Mouse (Mus musculus) E14TG2a.4 (cell line): ENCODE measurements around the gene Fam126b.
"Not testable (repeated sequence)": the region's sequence is repeated elsewhere in the genome, so short reads cannot be mapped to it uniquely, and the experiment has no call there.

Experiments
- H3K27me3 ChIP-seq: 2 replicates; pipeline ENCODE4 v1.6.1; 2014; ENCODE audit warnings: low read length, control low read depth; ENCODE audit not compliant: insufficient read depth
- H3K36me3 ChIP-seq: 2 replicates; pipeline ENCODE4 v1.6.1; 2014; ENCODE audit warnings: low read length, control low read depth; ENCODE audit not compliant: insufficient read depth
- H3K4me1 ChIP-seq: replicated peaks from 2 replicates; pipeline ENCODE4 v1.6.1; 2014; ENCODE audit warnings: low read depth, low read length, control low read depth
- H3K4me3 ChIP-seq: replicated peaks from 2 replicates; pipeline ENCODE4 v1.5.1; 2014; ENCODE audit warnings: mild to moderate bottlenecking, low read length
- H3K9me3 ChIP-seq: 2 replicates; pipeline ENCODE4 v1.6.1; 2014; ENCODE audit warnings: low read length, control low read depth
- CTCF ChIP-seq: conservative IDR thresholded peaks from 2 replicates; pipeline ENCODE4 v1.5.1; 2014; ENCODE audit warnings: low read length
- NANOG ChIP-seq: IDR thresholded peaks from 2 replicates; pipeline ENCODE4 v1.6.1; 2014; ENCODE audit warnings: borderline replicate concordance, low read length, mixed read lengths
- POU5F1 ChIP-seq: IDR thresholded peaks from 2 replicates; pipeline ENCODE4 v1.6.1; 2014; ENCODE audit warnings: low read length, borderline replicate concordance

The Fam126b gene

DNA sequence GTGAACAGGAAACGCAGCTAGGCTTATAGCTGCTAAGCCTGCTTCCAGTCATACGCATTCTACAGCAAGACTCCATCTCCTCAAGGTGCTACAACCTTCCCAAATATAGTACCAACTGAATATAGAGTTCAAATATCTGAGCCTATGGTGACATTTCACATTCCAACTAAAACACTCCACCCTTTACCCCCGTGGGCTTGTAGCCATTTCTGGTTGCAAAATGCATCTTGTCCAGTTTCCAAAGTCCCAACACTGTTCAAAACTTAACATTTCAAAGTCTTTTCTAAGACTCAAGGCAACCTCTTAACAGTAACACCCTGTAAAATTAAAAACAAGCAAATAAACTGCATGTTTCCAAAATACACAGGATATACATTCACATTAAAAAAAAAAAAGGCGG, 29.0 kb upstream of the Fam126b start:
- Histone ChIP-seq H3K9me3 (no peaks in the 10 kb centered on the region), H3K27me3 (no peaks in the 10 kb centered on the region), H3K4me1 (no peaks in the 10 kb centered on the region), H3K4me3 (no peak overlapping the region), H3K36me3 (no peaks in the 10 kb centered on the region)
- TF ChIP-seq NANOG (no peak), CTCF (no peak), POU5F1 (no peak)

- H3K9me3 ChIP-seq = no peaks in the 10 kb centered on the region
- H3K36me3 ChIP-seq = no peaks in the 10 kb centered on the region
- no peak overlapping the region for H3K4me3 ChIP-seq
- TF ChIP-seq NANOG (no peak), POU5F1 (no peak), CTCF (no peak)
- H3K27me3 ChIP-seq = no peaks in the 10 kb centered on the region
- no peaks in the 10 kb centered on the region for H3K4me1 ChIP-seq
These were observed 28.3 kb upstream of the Fam126b start for GRCm38 (mm10) chr1:58614424-58614823.

DNA sequence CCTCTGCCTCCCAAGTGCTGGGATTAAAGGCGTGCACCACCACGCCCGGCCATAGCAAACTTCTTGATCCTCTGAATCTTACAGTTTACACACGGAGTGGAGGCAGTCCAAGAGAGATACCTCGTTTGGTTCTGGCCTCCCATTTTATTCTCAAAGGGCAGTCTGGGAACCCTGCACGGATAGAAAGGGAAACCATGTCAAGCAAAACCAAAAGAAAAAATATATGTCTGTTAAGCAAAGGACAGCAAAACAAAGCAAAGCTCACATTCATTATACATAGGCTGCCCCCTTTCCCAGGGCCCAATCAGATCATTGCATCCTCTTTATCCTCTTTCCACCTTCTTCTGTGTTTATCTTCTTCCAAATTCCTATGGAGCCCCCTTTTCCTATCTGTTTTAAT, 27.7 kb upstream of the Fam126b start:
- Histone ChIP-seq H3K4me3 (no peak overlapping the region), H3K9me3 (no peaks in the 10 kb centered on the region), H3K36me3 (no peaks in the 10 kb centered on the region), H3K4me1 (no peaks in the 10 kb centered on the region), H3K27me3 (no peaks in the 10 kb centered on the region)
- TF ChIP-seq CTCF (no peak), NANOG (no peak), POU5F1 (no peak)

DNA sequence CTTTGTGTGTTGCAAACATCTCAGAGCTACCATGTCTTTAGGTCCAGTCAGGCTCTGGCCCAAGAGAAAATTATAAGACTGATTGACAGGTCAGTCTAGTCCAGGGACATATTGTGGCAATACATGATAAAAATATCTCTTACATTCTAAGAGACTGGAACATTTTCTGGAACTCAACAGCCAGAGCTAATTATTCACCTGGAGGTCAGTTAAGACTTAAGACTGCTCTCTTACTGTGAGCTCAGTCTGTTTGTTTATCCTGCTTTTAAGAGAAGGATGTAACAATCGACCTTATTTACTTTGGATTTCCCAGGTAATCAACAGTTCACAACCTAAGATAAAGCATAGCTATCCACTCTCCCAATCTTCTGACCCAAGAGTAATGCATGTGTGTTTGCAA, 24.5 kb upstream of the Fam126b start:
- H3K9me3 ChIP-seq = peaks cover 14% of the 10 kb centered on the region

DNA sequence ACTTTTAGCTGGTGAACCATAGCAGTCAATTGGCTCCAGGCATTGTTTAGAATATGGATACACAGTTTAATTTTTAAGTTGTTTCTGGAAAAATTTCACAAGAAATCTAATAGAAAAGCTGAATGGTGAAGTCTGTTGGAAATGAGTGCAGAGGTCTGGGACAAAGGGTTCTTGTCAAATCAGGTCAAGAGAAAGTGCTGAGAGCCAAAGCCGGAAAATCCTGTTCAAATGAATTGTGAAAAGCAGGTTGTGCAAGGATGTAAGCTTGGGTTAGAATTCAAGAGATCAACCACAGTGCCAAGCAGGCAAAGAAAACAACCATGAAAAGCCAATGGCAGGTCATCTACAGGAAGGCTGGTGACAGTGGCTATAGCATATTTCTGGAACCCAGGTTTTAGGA, 24.0 kb upstream of the Fam126b start:
- no peaks in the 10 kb centered on the region for H3K36me3 ChIP-seq
- no peaks in the 10 kb centered on the region for H3K27me3 ChIP-seq
- no peaks in the 10 kb centered on the region for H3K4me1 ChIP-seq
- no peak for TF ChIP-seq CTCF
- no peak for TF ChIP-seq NANOG
- TF ChIP-seq POU5F1 = no peak
- no peak overlapping the region for H3K4me3 ChIP-seq
- peaks cover 18% of the 10 kb centered on the region for H3K9me3 ChIP-seq

More for the DNA sequence above, 24.5 kb upstream of the Fam126b start:
- no peaks in the 10 kb centered on the region for H3K4me1 ChIP-seq
- H3K4me3 ChIP-seq = no peak overlapping the region
- no peaks in the 10 kb centered on the region for H3K36me3 ChIP-seq
- no peak for TF ChIP-seq NANOG
- H3K27me3 ChIP-seq = no peaks in the 10 kb centered on the region

DNA sequence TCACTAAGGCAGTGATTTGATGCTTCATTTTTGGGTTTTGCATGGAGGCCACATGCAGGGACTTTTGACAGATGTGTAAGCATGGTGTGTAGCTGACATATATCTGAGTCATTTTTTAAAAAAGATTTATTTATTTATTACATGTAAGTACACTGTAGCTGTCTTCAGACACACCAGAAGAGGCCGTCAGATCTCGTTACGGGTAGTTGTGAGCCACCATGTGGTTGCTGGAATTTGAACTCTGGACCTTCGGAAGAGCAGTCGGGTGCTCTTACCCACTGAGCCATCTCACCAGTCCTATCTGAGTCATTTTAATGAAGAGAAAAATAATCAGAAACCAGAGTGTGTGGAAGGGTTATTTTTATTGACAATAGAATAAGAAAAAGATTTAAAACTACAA, 23.5 kb upstream of the Fam126b start:
- not testable (repeated sequence) for H3K36me3 ChIP-seq, H3K27me3 ChIP-seq, H3K4me1 ChIP-seq, H3K4me3 ChIP-seq
- peaks cover 18% of the 10 kb centered on the region for H3K9me3 ChIP-seq

DNA sequence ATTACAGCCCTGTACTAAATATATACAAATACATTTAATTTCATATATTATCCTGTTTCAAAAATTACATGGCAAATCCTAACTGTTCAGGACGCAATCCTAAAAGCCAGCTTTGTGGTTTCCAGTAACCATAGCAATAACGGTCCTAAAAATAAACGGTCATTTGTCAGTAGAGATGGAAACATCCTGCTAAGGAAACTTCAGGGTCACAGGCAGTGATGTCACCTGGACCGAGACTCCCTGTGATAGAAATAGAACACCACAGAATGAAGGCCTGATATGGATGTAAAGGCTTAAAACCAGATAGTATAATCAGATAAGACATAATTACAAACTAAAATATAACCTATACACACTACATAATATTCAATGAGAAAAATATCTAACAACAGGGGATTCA, 17.6 kb upstream of the Fam126b start:
- TF ChIP-seq NANOG (no peak), POU5F1 (no peak), CTCF (no peak)
- Histone ChIP-seq H3K9me3 (peaks cover 18% of the 10 kb centered on the region), H3K4me1 (no peaks in the 10 kb centered on the region), H3K4me3 (no peak overlapping the region), H3K27me3 (no peaks in the 10 kb centered on the region), H3K36me3 (no peaks in the 10 kb centered on the region)

DNA sequence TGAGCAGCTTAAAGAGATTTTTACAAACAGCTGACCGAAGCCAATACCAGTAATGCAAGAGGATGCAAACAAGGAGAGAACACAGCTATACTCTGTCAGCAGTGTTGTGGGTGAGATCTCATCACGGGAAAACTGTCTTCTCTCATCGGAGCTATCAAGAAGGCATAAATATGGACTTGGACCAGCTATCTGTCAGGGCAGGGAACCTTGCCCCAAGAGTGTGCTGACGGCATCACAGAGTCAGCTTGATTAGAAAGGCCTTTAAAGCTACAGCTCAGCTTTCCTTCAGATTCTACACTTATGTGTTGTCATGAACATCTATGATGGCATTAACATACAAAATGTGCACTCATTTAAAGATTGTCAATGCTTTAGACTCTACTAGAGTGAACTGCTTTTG, 16.6 kb upstream of the Fam126b start:
- Histone ChIP-seq H3K4me3 (no peak overlapping the region), H3K4me1 (no peaks in the 10 kb centered on the region), H3K27me3 (no peaks in the 10 kb centered on the region), H3K36me3 (no peaks in the 10 kb centered on the region), H3K9me3 (peaks cover 13% of the 10 kb centered on the region)
- TF ChIP-seq CTCF (no peak), POU5F1 (no peak), NANOG (no peak)

- Histone ChIP-seq H3K9me3 (no peaks in the 10 kb centered on the region), H3K4me1 (peaks cover 30% of the 10 kb centered on the region), H3K4me3 (peak overlapping the region; percentile 95), H3K36me3 (no peaks in the 10 kb centered on the region; the same call in none of the 2 replicates), H3K27me3 (no peaks in the 10 kb centered on the region)
- TF ChIP-seq CTCF (no peak), NANOG (no peak), POU5F1 (no peak)
These were observed 1.4 kb upstream of the Fam126b start for GRCm38 (mm10) chr1:58587491-58587890.
